Mouse (Mus musculus) ES-E14 (cell line): ENCODE data around the gene Zfp827.

ENCODE experiments used
- CHD2 ChIP-seq: IDR thresholded peaks from 2 replicates; pipeline ENCODE4 v1.6.1; 2014; ENCODE audit warnings: mild to moderate bottlenecking, low read depth, low read length, inconsistent platforms
- HCFC1 ChIP-seq: IDR thresholded peaks from 2 replicates; pipeline ENCODE4 v1.6.1; 2012; ENCODE audit warnings: low read length, inconsistent platforms, borderline replicate concordance; ENCODE audit not compliant: insufficient read depth
- MAFK ChIP-seq: IDR thresholded peaks from 2 replicates; pipeline ENCODE4 v1.6.1; 2014; ENCODE audit warnings: mild to moderate bottlenecking, low read depth, low read length, inconsistent platforms; ENCODE audit not compliant: insufficient read depth
- ZC3H11A ChIP-seq: IDR thresholded peaks from 2 replicates; pipeline ENCODE4 v1.6.1; 2012; ENCODE audit warnings: low read depth, mild to moderate bottlenecking, inconsistent platforms, low read length, borderline replicate concordance
- ZNF384 ChIP-seq: IDR thresholded peaks from 2 replicates; pipeline ENCODE4 v1.6.1; 2012; ENCODE audit warnings: low read depth, low read length, inconsistent platforms

GRCm38 (mm10) chr8:79067812-79068630 lies 39.8 kb downstream of the Zfp827 start:
- TF ChIP-seq HCFC1 (no peak), ZC3H11A (no peak), CHD2 (no peak), ZNF384 (no peak), MAFK (no peak)
